Mouse (Mus musculus) adrenal gland, postnatal 36 days (tissue): ENCODE data around the gene Col2a1. TPM values are rescaled to one million over a fixed set of nuclear protein-coding genes. Genes with fewer than 3 reads are reported as not detected.

Source experiments
- DNase-seq, 2 experiments: peaks; one replicate each; pipeline ENCODE4 v3.0.0; 2021; ENCODE audit warnings: mixed read lengths in 1 of 2
- total RNA-seq, 2 experiments: library from RNA; stranded (reverse); gene quantifications; 2 replicates each; pipeline ENCODE4 v1.2.3; 2021

Col2a1 gene
- total RNA-seq, 2 experiments from 2014 or later = not detected

GRCm38 (mm10) chr15:98002991-98003821 is 1.3 kb downstream of the Col2a1 start:
- DNase-seq = peak; percentile 22 to 42

GRCm38 (mm10) chr15:98002113-98002990 is 2.1 kb downstream of the Col2a1 start:
- DNase-seq = no peak

DNA sequence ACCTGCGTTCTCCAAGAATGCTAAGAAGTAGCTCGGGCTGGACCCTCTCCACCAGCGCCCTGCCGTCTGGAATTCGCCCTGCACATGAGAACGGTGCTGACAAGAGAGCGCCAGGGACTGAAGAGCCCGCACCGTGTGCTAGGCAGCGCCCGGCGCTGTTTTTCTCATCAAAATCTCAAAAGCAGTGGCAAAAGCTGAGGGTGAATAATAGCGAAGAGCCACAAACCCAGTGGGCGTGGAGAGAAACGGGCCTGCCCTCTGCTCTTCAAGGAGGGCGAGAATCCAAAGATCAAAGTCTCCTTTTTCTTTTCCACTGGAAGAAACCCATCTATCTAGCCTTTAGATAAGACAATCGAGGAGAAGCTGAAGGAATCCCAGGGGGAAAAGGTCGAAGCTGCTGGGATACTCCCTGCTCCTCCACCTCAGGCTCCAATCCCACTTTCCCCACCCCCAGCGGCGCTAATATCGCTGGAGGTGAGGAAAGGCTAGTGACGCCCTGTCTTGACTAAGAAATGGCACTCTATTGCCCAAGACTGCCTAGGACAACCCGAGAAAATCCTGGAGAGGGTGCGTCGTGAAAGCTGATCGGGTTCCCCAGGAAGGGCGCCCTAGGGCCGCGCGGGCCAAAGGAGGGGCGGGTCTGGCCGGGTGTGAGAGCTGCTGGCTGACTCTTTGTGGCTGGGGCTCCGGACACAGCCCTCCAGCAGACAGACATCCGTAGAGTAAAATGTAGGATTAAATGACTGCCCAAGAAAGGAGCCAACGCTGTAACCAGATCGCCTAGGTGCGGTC is 3.0 kb downstream of the Col2a1 start:
- no peak for DNase-seq

DNA sequence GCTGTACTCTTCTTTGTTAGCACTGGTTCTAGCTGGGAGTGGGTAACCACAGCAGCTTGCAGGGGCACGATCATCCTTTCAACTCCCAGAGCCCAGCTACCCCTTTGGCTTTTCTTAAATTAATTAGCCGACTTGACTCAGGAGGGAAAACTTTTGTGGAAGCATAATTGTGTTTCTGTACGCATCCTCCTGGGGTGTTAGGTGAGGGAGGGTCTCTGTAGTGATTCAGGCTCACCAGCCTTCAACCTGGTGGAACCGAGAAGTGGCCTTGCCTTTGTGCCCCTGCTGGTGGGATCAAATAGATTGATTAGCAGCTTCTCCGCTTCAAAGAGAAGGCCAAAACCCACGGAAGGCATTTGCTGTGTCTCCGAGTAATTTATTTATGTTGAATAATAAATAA is 4.5 kb downstream of the Col2a1 start:
- DNase-seq = no peak

- DNase-seq = no peak
Observed at GRCm38 (mm10) chr15:97999546-97999945, 4.9 kb downstream of the Col2a1 start.

DNA sequence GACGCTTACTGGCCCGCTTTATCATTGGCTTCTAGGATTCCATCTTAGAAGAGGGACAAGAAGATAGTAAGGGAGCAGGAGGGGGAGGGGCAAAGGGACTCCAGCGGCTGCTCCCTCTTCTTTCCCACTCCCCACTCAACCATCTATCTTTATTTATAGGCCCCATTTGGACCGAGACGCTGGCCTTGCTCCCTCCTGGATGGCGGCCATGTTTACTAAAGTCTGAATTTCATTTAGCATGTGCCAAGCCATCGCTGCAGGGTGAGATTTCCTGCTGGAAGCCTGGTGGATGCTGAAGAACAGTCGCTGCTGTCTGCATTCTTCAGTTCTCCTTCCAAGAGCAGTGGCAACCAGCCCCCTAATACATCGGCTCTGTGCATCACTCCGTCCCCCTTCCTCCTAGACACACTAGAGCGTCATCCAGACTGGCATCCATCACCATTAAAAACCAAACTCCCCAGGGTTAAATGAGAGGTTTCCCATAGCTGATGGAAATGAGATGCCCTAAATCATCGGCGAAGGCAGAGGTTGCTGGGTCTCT is 7.7 kb downstream of the Col2a1 start:
- DNase-seq = no peak

GRCm38 (mm10) chr15:97992712-97993286 is 11.7 kb downstream of the Col2a1 start:
- DNase-seq = peak; percentile 70 to 72

DNA sequence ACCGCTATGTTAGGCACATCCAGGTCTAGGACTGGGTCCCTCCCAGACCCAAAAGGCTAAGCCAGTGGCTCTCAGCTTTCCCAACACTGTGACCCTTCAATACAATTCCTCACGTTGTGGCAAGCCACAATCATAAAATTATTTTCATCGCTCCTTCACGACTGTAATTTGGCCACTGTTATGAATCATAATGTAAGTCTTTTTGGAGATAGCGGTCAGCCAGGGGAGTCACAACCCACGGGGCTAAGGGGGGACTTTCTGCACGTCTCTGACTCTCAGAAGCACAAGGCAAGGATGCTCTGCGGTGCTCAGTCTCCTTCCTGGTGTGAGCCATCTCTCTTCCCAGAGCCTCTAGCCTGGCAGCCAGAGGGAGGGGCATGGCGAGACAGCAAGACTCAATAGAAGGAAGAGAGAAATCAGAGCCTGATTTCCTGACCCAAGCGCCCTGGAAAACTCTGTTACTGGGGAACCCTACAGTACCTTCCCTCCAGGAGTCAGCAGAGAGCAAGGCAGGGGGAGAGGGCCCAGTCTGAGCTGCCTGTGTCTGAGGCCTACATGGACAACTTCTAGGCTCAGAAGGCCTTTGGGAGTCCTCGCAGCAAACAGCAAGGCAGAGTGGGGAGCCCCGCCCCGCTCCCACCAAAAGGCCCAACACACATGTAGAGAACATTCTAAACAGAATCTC is 12.3 kb downstream of the Col2a1 start:
- DNase-seq = no peak

- no peak for DNase-seq
Observed at GRCm38 (mm10) chr15:97991285-97991895, 13.1 kb downstream of the Col2a1 start.

DNA sequence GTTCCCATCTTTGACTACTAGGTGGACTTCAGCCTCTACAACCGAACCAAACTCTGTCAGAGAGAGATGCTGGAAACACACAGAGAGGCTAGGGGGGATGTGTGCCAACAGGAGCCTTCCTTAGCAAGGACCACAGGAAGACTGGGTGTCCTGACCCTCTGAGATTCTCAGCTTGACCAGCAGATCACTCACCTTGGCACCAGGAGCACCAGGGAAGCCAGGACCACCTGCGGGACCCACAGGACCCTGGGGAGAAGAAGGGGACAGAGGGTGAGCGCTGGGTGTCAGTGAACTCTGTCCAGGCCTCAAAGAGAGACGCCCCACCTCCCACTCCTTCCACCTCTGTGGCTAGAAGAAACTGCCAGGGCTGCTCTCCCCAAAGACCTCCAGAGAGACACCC is 13.8 kb downstream of the Col2a1 start:
- DNase-seq = no peak

GRCm38 (mm10) chr15:97990124-97990523 is 14.4 kb downstream of the Col2a1 start:
- no peak for DNase-seq

DNA sequence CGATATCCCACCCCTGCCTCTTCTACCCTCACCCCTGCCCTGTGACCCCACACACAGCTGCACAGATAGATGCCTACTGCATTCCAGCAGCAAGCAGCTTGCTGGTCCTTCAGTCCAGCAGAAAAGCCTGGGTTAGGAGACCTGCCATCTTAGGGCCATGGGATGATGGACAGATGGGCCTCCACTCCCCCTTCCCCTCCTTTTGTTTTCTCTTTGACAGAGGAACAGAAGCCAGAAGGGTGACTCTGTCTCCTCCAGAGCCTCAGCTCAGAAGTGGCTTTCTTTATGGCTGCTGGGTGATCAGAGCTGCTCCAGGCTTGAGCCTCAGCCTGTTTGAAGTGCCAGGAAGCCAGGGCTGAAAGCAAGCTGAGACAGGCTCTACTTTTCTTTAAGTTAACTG is 15.0 kb downstream of the Col2a1 start:
- no peak for DNase-seq

- no peak for DNase-seq
Observed at GRCm38 (mm10) chr15:97981560-97981959, 22.9 kb downstream of the Col2a1 start.

GRCm38 (mm10) chr15:97973248-97974005 is 31.1 kb downstream of the Col2a1 start:
- DNase-seq = no peak

DNA sequence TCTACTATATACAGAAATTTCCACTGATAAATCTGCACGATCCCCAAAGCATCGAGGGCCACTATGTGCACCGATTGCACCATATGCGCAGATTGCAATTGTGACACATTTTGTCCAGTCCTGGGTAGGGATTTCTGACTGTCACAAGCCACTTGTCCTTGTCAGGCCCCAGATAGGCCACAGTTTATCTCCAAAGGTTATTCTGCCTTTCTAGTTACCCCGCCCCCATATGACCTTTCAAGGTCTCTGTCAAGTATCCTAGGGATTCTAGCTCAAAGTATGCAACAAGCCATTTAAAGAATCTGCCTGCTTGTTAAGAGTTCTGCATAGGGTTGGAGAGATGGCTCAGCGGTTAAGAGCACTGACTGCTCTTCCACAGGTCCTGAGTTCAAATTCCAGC is 31.9 kb downstream of the Col2a1 start:
- DNase-seq = no peak

- DNase-seq = peak; percentile 20 to 52
Observed at GRCm38 (mm10) chr15:97970299-97970698, 34.2 kb downstream of the Col2a1 start.

GRCm38 (mm10) chr15:97965311-97966045 is 39.0 kb downstream of the Col2a1 start:
- DNase-seq = no peak

DNA sequence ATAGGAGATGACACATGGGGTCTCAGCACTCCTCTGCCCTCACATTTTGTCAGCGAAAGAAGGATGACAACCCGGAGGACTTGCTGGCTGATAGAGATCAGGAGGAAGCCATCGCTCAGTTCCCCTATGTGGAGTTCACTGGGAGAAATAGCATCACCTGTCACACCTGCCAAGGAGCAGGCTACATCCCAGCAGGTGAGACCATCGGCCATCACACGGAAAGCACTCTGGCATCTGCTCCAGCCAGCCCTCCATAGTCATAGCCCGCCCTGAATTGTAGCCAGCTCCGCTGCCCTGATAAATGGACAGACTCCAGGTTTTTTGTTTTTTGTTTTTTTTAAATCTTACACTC is 39.7 kb downstream of the Col2a1 start:
- no peak for DNase-seq
